Mouse (Mus musculus) forebrain, embryonic 15.5 days (tissue): ENCODE results near the gene Zfp46. TPM values are rescaled to one million over a fixed set of nuclear protein-coding genes. Genes with fewer than 3 reads are reported as not detected.

Experiments used
- ATAC-seq: fragments of 200-750 bp; cut with Nextera tagmentation; replicated peaks from 2 replicates; pipeline ENCODE4 v1.8.0; 2017; ENCODE audit warnings: mild to moderate bottlenecking, moderate TSS enrichment, moderate library complexity
- H3K27ac ChIP-seq: fragments of 300-500 bp; sonication (generic); replicated peaks from 2 replicates; pipeline ENCODE4 v1.5.1; 2015; ENCODE audit warnings: mild to moderate bottlenecking, inconsistent platforms
- H3K27me3 ChIP-seq: fragments of 300-500 bp; sonication (generic); 2 replicates; pipeline ENCODE4 v1.6.1; 2015; ENCODE audit warnings: inconsistent platforms
- H3K36me3 ChIP-seq: fragments of 300-500 bp; sonication (generic); 2 replicates; pipeline ENCODE4 v1.6.1; 2015; ENCODE audit warnings: mild to moderate bottlenecking, inconsistent platforms
- H3K4me1 ChIP-seq: fragments of 300-500 bp; sonication (generic); 2 replicates; pipeline ENCODE4 v1.6.1; 2015; ENCODE audit warnings: inconsistent platforms
- H3K4me2 ChIP-seq: fragments of 300-500 bp; sonication (generic); replicated peaks from 2 replicates; pipeline ENCODE4 v1.6.1; 2015; ENCODE audit warnings: mild to moderate bottlenecking, inconsistent platforms
- H3K4me3 ChIP-seq: fragments of 300-500 bp; sonication (generic); 2 replicates; pipeline ENCODE4 v1.5.1; 2015; ENCODE audit warnings: mild to moderate bottlenecking, inconsistent platforms
- H3K9ac ChIP-seq: fragments of 300-500 bp; sonication (generic); replicated peaks from 2 replicates; pipeline ENCODE4 v1.6.1; 2015; ENCODE audit warnings: mild to moderate bottlenecking, inconsistent platforms
- H3K9me3 ChIP-seq: fragments of 300-500 bp; sonication (generic); 2 replicates; pipeline ENCODE4 v1.6.1; 2016; ENCODE audit warnings: inconsistent platforms
- WGBS: fragments of 180-500 bp; shearing (Covaris S2); methylation state at CpG from one replicate; pipeline ENCODE4 v1.1.7; 2015; ENCODE audit warnings: mixed read lengths; 5-methylcytosine and 5-hydroxymethylcytosine counted together
- polyA plus RNA-seq: library from polyadenylated mRNA; unstranded; fragments of >200 nt; fragmentation: Nextera tagmentation; extraction: Ambion mirVana; gene quantifications from 2 replicates; pipeline ENCODE4 v1.2.1, GENCODE M21; 2015

Zfp46 gene
- polyA plus RNA-seq, 1 experiment from 2014 or later, result 46.1 TPM

DNA sequence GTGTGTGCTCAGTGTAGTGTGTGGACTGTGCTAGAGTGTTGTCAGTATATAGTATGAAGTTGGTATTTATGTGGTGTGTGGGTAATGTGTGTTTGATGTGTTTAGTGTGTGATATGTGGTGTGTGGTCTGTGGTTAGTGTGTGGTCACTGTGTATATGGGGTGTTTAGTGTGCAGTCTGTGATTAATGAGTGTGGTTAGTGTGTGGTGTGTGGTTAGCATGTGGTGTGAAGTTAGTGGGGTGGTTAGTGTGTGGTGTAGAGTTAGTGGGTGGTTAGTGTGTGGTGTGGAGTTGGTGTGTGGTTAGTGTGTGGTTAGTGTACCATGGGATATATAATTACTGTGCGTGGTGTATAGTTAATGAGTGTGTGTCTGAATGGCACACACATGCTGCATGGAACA is 15.6 kb upstream of the Zfp46 start:
- Histone ChIP-seq H3K4me2 (no peak overlapping the region), H3K36me3 (no peaks in the 10 kb centered on the region), H3K4me1 (no peaks in the 10 kb centered on the region), H3K9me3 (no peaks in the 10 kb centered on the region), H3K4me3 (no peak overlapping the region), H3K27me3 (no peaks in the 10 kb centered on the region), H3K27ac (no peak overlapping the region), H3K9ac (no peak overlapping the region)
- ATAC-seq, result no peak
- WGBS, result 92% methylated on average over 1 of the region's 1 CpGs

GRCm38 (mm10) chr4:136270648-136271047 is 13.8 kb upstream of the Zfp46 start:
- no peaks in the 10 kb centered on the region for H3K4me1 ChIP-seq
- H3K27ac ChIP-seq, result no peak overlapping the region
- 83% methylated on average over 8 of the region's 8 CpGs for WGBS
- H3K9ac ChIP-seq, result no peak overlapping the region
- no peak overlapping the region for H3K4me2 ChIP-seq
- H3K4me3 ChIP-seq, result no peak overlapping the region
- no peaks in the 10 kb centered on the region for H3K36me3 ChIP-seq
- H3K9me3 ChIP-seq, result no peaks in the 10 kb centered on the region
- H3K27me3 ChIP-seq, result no peaks in the 10 kb centered on the region
- ATAC-seq, result no peak

GRCm38 (mm10) chr4:136281097-136281496 is 3.4 kb upstream of the Zfp46 start:
- ATAC-seq, result no peak
- no peak overlapping the region for H3K4me2 ChIP-seq
- H3K9me3 ChIP-seq, result no peaks in the 10 kb centered on the region
- 84% methylated on average over 8 of the region's 8 CpGs for WGBS
- no peaks in the 10 kb centered on the region for H3K27me3 ChIP-seq
- H3K9ac ChIP-seq, result no peak overlapping the region
- H3K4me3 ChIP-seq, result no peak overlapping the region
- peaks cover 28% of the 10 kb centered on the region for H3K4me1 ChIP-seq
- no peaks in the 10 kb centered on the region for H3K36me3 ChIP-seq
- no peak overlapping the region for H3K27ac ChIP-seq

DNA sequence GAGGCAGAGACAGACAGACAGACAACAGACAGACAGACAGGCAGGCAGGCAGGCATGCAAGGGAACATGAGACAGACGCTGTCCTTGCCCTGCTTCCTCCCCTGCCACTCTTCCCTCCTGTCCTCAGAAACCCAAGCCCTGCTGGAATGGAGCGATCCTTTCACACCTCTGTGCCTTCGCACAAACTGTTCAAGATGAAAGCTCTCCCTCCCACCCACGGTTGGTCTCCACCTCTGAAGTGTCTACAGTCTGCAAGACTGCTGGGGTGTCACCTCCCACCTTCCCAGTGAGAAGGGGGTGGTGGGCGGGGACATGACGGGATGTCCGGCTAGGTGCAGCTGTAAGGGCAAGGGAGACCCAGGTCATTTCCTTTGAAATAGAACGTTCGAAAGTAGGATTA is 2.9 kb upstream of the Zfp46 start:
- peaks cover 32% of the 10 kb centered on the region for H3K4me1 ChIP-seq
- H3K27me3 ChIP-seq, result no peaks in the 10 kb centered on the region
- H3K9me3 ChIP-seq, result no peaks in the 10 kb centered on the region
- 67% methylated on average over 9 of the region's 9 CpGs for WGBS
- H3K27ac ChIP-seq, result no peak overlapping the region
- no peaks in the 10 kb centered on the region for H3K36me3 ChIP-seq
- H3K4me3 ChIP-seq, result no peak overlapping the region
- H3K4me2 ChIP-seq, result no peak overlapping the region
- no peak overlapping the region for H3K9ac ChIP-seq
- ATAC-seq, result no peak

DNA sequence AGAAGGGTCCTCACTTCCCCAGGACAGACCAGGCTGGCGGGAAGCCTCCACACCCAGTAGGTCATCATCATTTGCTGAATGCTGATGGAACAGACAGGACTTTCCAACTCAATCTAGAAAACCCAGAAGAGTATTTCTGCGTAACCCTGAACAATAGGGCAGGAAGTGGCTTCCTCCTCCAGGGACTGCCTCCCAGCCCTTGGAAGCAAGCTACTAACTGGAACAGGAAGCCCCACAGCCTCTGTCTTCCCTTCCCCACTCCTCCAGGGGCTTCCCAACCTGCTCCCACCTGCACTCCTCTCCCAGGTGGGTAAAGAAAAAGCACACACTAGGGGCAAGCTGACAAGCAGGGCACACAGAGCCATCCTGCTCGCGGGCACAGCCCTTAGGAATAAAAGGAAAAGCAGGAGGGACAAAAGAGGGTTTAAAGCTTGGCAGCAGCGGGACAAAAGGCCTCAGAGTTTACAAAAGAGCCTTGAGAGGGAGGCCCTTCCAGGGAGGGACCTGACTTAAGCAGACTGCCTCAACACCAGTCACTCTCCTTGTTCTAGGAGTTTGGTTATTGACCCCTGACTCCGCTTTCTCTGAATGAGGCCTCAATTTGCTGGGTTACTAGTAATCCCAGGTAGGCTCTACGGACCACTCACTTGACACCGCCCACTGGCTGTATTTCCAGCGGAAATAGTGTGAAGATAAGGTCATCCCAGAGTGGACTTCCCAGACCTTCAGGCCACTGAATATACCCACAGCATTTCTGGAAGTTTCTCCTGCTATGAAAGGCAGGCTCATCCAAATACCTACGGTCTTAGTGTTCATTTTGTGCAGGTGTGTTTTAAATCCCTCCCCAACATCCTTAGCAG is 1.6 kb upstream of the Zfp46 start:
- Histone ChIP-seq H3K9me3 (no peaks in the 10 kb centered on the region), H3K27me3 (no peaks in the 10 kb centered on the region), H3K9ac (no peak overlapping the region; the same call in 1 of the 2 replicates), H3K36me3 (peaks cover 5% of the 10 kb centered on the region), H3K4me1 (peaks cover 43% of the 10 kb centered on the region), H3K4me3 (no peak overlapping the region), H3K27ac (peak overlapping the region; percentile 98), H3K4me2 (0 out of 2 replicates have a peak overlapping the region, but pooled peaks have one; percentile 11)
- ATAC-seq, result no peak
- 10% methylated on average over 10 of the region's 10 CpGs for WGBS

- peaks cover 15% of the 10 kb centered on the region for H3K36me3 ChIP-seq
- peaks cover 43% of the 10 kb centered on the region for H3K4me1 ChIP-seq
- no peaks in the 10 kb centered on the region for H3K27me3 ChIP-seq
- peak overlapping the region; percentile 65; the same call in 1 of the 2 replicates for H3K9ac ChIP-seq
- peak overlapping the region; percentile 98 for H3K27ac ChIP-seq
- peak overlapping the region; percentile 58; the same call in 1 of the 2 replicates for H3K4me3 ChIP-seq
- WGBS, result 10% methylated on average over 2 of the region's 2 CpGs
- 0 out of 2 replicates have a peak, but pooled peaks have one; percentile 23 for ATAC-seq
- no peaks in the 10 kb centered on the region for H3K9me3 ChIP-seq
- peak overlapping the region; percentile 88 for H3K4me2 ChIP-seq
Measured at GRCm38 (mm10) chr4:136283783-136284182, 700 bp upstream of the Zfp46 start.

- Histone ChIP-seq H3K9ac (peak overlapping the region; percentile 65), H3K4me1 (peaks cover 43% of the 10 kb centered on the region), H3K27me3 (no peaks in the 10 kb centered on the region), H3K9me3 (no peaks in the 10 kb centered on the region), H3K4me3 (peak overlapping the region; percentile 58), H3K36me3 (peaks cover 21% of the 10 kb centered on the region), H3K4me2 (peak overlapping the region; percentile 88), H3K27ac (peak overlapping the region; percentile 98)
- WGBS, result 11% methylated on average over 6 of the region's 6 CpGs
- peak; percentile 0; the same call in 1 of the 2 replicates for ATAC-seq
Measured at GRCm38 (mm10) chr4:136284891-136285290, 408 bp downstream of the Zfp46 start.

GRCm38 (mm10) chr4:136285348-136285810 is 896 bp downstream of the Zfp46 start:
- 1% methylated on average over 25 of the region's 25 CpGs for WGBS
- H3K4me1 ChIP-seq, result peaks cover 48% of the 10 kb centered on the region
- peak; percentile 95 for ATAC-seq

GRCm38 (mm10) chr4:136285811-136286371 is 1.4 kb downstream of the Zfp46 start:
- Histone ChIP-seq H3K36me3 (peaks cover 31% of the 10 kb centered on the region), H3K27ac (peak overlapping the region; percentile 98)

More at GRCm38 (mm10) chr4:136285348-136285810, 896 bp downstream of the Zfp46 start:
- peak overlapping the region; percentile 58 for H3K4me3 ChIP-seq
- H3K9ac ChIP-seq, result peak overlapping the region; percentile 65
- H3K36me3 ChIP-seq, result peaks cover 26% of the 10 kb centered on the region
- H3K9me3 ChIP-seq, result no peaks in the 10 kb centered on the region
- H3K27me3 ChIP-seq, result no peaks in the 10 kb centered on the region
- H3K27ac ChIP-seq, result peak overlapping the region; percentile 98
- peak overlapping the region; percentile 88 for H3K4me2 ChIP-seq

GRCm38 (mm10) chr4:136289918-136290780 is 5.7 kb downstream of the Zfp46 start:
- Histone ChIP-seq H3K4me2 (no peak overlapping the region; the same call in 1 of the 2 replicates), H3K4me3 (no peak overlapping the region)

More at GRCm38 (mm10) chr4:136285811-136286371, 1.4 kb downstream of the Zfp46 start:
- Histone ChIP-seq H3K4me1 (peaks cover 53% of the 10 kb centered on the region), H3K4me3 (peak overlapping the region; percentile 58), H3K9ac (peak overlapping the region; percentile 66), H3K9me3 (no peaks in the 10 kb centered on the region), H3K4me2 (peak overlapping the region; percentile 88), H3K27me3 (no peaks in the 10 kb centered on the region)
- ATAC-seq, result peak; percentile 89
- WGBS, result under 1% methylated on average over 29 of the region's 29 CpGs

GRCm38 (mm10) chr4:136290781-136291595 is 6.5 kb downstream of the Zfp46 start:
- peaks cover 31% of the 10 kb centered on the region for H3K4me1 ChIP-seq
- H3K4me2 ChIP-seq, result no peak overlapping the region; the same call in 1 of the 2 replicates
- H3K9me3 ChIP-seq, result no peaks in the 10 kb centered on the region
- 0 out of 2 replicates have a peak overlapping the region, but pooled peaks have one; percentile 14 for H3K9ac ChIP-seq
- H3K4me3 ChIP-seq, result no peak overlapping the region
- no peaks in the 10 kb centered on the region for H3K27me3 ChIP-seq
- ATAC-seq, result no peak
- no peak overlapping the region for H3K27ac ChIP-seq
- WGBS, result 32% methylated on average over 39 of the region's 39 CpGs
- H3K36me3 ChIP-seq, result peaks cover 67% of the 10 kb centered on the region

More at GRCm38 (mm10) chr4:136289918-136290780, 5.7 kb downstream of the Zfp46 start:
- 37% methylated on average over 66 of the region's 66 CpGs for WGBS
- Histone ChIP-seq H3K36me3 (peaks cover 65% of the 10 kb centered on the region), H3K27ac (no peak overlapping the region), H3K9ac (no peak overlapping the region), H3K9me3 (no peaks in the 10 kb centered on the region), H3K27me3 (no peaks in the 10 kb centered on the region), H3K4me1 (peaks cover 31% of the 10 kb centered on the region)
- no peak for ATAC-seq
